Mouse (Mus musculus): ENCODE data around the gene Ewsr1.

- TF ChIP-seq CTCF (IDR thresholded peaks at IDR 0.05; ENCODE audit: low read depth, low read length) (no peak), TAL1 (conservative IDR thresholded peaks at IDR 0.05; ENCODE audit: low read depth, low read length) (no peak), GATA2 (IDR thresholded peaks at IDR 0.05; ENCODE audit: borderline replicate concordance, low read depth, low read length) (no peak), POLR2AphosphoS5 (IDR thresholded peaks at IDR 0.05; ENCODE audit: insufficient replicate concordance, low read depth, low read length) (no peak)
These were observed 44.2 kb downstream of the Ewsr1 start for GRCm38 (mm10) chr11:5054874-5055273.
